Mouse (Mus musculus): ENCODE results near the gene Zfp580. TPM values are rescaled to one million over a fixed set of nuclear protein-coding genes. Genes with fewer than 3 reads are reported as not detected.
"Not testable (repeated sequence)": the region's sequence is repeated elsewhere in the genome, so short reads cannot be mapped to it uniquely, and the experiment has no call there.

Zfp580 gene
- polyA plus RNA-seq (2012; rRNA removed) = 1.4 and 1.7 TPM in 2 replicates
- polyA plus RNA-seq (2014; fragmentation: Nextera tagmentation; extraction: Ambion mirVana) = 1.6 and 1.8 TPM in 2 replicates

DNA sequence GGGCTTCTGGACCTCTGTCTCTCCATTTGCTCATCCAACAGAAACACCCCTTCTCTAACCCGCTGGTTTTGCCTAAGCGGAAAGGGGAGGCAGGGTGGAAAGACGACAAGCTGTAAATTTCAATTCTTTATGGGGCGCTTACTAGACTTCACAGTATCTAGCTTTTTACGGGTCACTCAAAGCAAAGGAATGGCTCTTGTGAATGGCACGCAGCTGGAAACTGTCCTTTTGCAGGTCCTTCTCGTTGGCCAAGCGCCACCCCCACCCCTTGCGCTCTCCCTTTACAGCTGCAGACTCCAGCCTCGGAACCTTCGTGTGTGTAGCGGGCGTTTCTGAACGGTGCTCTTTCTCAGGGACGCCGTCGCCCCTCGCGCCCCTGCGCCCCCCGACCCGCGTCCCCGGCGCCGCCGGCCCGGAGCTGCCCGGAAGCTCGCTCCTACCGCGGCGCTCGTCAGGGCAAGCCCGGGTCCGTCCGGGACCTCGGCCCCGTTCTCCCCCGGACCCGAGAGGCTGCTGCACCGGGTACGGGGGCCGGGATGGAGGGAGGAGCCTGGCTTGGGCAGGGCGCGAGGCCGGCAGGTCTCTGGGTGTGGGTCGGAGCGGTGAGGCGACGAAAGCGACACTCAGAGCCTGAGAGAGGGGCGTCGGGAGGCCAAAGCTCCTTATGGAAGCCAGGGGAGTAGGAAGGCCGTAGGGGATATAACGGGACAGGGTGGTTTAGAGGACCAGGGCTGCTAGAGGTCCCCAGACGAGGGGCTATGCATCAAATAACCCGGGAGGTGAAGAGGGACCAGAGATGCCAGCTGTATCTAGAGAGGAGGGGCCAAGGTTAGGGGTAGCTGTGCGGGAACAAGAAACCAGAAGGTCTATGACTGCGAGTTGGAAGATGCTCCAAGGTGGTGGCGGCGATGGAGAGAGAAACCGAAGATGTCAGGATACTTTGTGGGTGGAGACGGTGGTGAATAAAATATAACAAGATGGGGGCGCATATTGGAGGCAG is at the start of gene Zfp580:
Gene Zfp580 (plus strand): TSS at position 346 of the 1,000 bp plus-strand sequence.
- Histone ChIP-seq H3K27ac (no peak within 1 kb of the TSS), H3K4me3 (ENCODE audit: insufficient read depth in 1 of 2, low read depth in 2 of 2, low read length in 2 of 2) (peak within 1 kb of the TSS; percentile 58 to 59), H3K4me1 (replicated peaks; ENCODE audit: control insufficient read depth in 2 of 2, insufficient read depth in 2 of 2, low read length in 1 of 2) (peaks cover 0 to 9% of the 10 kb centered on the region in 2 experiments; a peak in 2 of 4 replicates), H3K9me3 (ENCODE audit: control insufficient read depth, low read length) (no peaks in the 10 kb centered on the region), H3K36me3 (replicated peaks; ENCODE audit: control insufficient read depth, insufficient read depth, low read depth) (no peaks in the 10 kb centered on the region), H3K27me3 (ENCODE audit: control insufficient read depth, insufficient read depth, low read length) (peaks cover 72% of the 10 kb centered on the region), H3K4me2 (ENCODE audit: low read depth) (peak within 1 kb of the TSS; percentile 68), H3K9ac (replicated peaks) (peak within 1 kb of the TSS; percentile 48; the same call in 1 of the 2 replicates)
- ATAC-seq (ENCODE audit: insufficient read depth) (peak; percentile 55), DNase-seq (ENCODE audit: low read depth in 3 of 3, low spot score in 3 of 3) (no peak)
- WGBS (ENCODE audit: insufficient replicate concordance) = 1% methylated on average over 65 of the region's 65 CpGs
- TF ChIP-seq CTCF (IDR thresholded peaks at IDR 0.05; ENCODE audit: low read depth) = no peak
- TF ChIP-seq EP300 (IDR thresholded peaks at IDR 0.05; ENCODE audit: low read depth) = no peak

DNA sequence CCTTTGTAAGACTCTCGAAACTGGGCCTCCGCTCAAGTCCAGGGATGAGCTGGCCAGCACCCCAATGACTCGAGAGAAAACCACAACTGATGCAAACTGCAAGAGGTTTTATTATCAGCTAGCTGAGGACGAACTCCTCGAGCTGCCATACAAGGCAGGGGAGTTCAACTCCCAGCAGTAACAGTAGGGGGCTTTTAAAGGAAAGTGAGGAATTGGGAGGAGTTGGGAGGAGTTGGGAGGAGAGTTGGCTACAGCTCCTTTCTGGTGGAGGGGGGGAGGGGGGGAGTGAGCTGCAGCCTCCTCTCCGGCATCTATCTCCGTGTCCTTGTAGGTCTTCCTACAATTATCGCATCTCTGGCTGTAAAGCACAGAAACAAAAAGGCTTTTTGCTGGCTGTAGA is 48.5 kb upstream of the Zfp580 start:
- WGBS (ENCODE audit: insufficient replicate concordance) = 64% methylated on average over 8 of the region's 8 CpGs
- H3K9me3 ChIP-seq (ENCODE audit: control insufficient read depth, low read length); H3K4me2 ChIP-seq (ENCODE audit: low read depth); H3K27ac ChIP-seq; DNase-seq (ENCODE audit: low read depth in 3 of 3, low spot score in 3 of 3); H3K9ac ChIP-seq (replicated peaks); H3K4me3 ChIP-seq (ENCODE audit: insufficient read depth in 1 of 2, low read depth in 2 of 2, low read length in 2 of 2); ATAC-seq (ENCODE audit: insufficient read depth); H3K36me3 ChIP-seq (replicated peaks; ENCODE audit: control insufficient read depth, insufficient read depth, low read depth); H3K4me1 ChIP-seq (replicated peaks; ENCODE audit: control insufficient read depth in 2 of 2, insufficient read depth in 2 of 2, low read length in 1 of 2); H3K27me3 ChIP-seq (ENCODE audit: control insufficient read depth, insufficient read depth, low read length): not testable (repeated sequence)

DNA sequence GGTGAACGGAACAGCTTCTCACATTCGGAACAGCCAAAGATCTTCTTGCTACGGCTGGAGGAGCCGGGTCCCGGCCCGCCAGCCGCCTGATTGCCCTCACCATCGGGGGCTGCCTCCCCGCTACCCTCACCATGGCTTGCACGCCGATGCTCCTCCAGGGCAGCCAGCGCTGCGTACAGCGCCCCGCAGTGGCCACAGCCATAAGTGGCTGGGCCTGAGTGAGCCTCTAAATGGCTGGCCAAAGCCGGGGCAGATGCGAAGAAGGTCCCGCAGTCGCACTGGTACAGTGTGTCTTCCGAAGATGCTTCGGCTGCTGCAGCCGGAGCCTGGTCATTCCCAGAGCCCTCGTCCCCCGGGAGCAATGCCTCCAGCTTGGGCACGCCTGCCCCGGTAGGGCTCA is 43.1 kb upstream of the Zfp580 start:
- DNase-seq (ENCODE audit: low read depth in 3 of 3, low spot score in 3 of 3) = no peak
- Histone ChIP-seq H3K4me1 (replicated peaks; ENCODE audit: control insufficient read depth in 2 of 2, insufficient read depth in 2 of 2, low read length in 1 of 2) (peaks cover 2% of the 10 kb centered on the region in 2 experiments; a peak in 3 of 4 replicates), H3K36me3 (replicated peaks; ENCODE audit: control insufficient read depth, insufficient read depth, low read depth) (peaks cover 52% of the 10 kb centered on the region), H3K27me3 (ENCODE audit: control insufficient read depth, insufficient read depth, low read length) (no peaks in the 10 kb centered on the region), H3K9me3 (ENCODE audit: control insufficient read depth, low read length) (no peaks in the 10 kb centered on the region), H3K9ac (replicated peaks) (no peak overlapping the region), H3K4me3 (ENCODE audit: insufficient read depth in 1 of 2, low read depth in 2 of 2, low read length in 2 of 2) (no peak overlapping the region), H3K4me2 (ENCODE audit: low read depth) (no peak overlapping the region), H3K27ac (no peak overlapping the region)
- 88% methylated on average over 26 of the region's 26 CpGs for WGBS (ENCODE audit: insufficient replicate concordance)
- TF ChIP-seq CTCF (IDR thresholded peaks at IDR 0.05; ENCODE audit: low read depth) (peak; percentile 30; the same call in 1 of the 2 replicates), EP300 (IDR thresholded peaks at IDR 0.05; ENCODE audit: low read depth) (no peak)
- no peak for ATAC-seq (ENCODE audit: insufficient read depth)

DNA sequence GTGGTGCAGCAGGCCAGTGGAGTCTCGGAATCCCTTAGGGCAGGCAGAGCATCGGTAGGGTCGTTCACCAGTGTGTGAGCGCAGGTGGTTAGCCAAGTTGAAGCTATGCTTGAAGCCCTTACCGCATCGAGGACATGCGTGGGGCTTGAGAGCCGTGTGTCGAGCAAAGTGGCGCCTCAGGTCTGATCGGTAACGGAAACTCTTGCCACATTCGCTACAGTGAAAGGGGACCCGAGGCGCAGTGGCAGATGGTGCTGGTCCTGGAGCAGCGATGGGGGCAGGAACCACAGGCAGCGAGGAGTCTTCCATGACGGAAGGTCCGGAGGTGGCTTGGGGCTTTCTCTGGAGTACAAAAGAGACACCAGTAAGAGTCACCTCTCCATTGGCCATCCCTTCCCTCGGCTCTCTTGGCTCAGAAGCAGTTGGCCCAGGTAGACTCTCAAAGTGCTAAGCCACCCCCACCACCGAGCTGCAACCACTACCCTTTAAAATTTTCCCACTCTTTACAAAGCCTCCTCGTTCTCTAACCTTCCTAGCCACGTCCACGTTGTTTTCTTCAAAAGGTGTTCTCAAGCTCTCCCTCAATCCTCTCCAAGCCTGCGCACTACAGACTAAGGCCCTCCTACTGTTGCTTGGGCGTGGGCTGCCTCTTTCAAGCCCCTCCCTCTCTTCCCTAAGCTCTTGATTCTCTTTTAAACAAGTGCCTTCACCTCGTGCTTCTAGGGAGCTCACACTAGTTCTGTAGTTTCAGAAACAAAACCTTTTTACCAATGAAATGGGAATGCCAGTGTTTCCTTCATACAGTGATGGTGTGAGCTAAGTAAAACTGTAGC is 38.4 kb upstream of the Zfp580 start:
- no peak overlapping the region for H3K9ac ChIP-seq (replicated peaks)
- DNase-seq (ENCODE audit: low read depth in 3 of 3, low spot score in 3 of 3) = no peak

More for the DNA sequence above, 38.4 kb upstream of the Zfp580 start:
- Histone ChIP-seq H3K27me3 (ENCODE audit: control insufficient read depth, insufficient read depth, low read length) (no peaks in the 10 kb centered on the region), H3K36me3 (replicated peaks; ENCODE audit: control insufficient read depth, insufficient read depth, low read depth) (peaks cover 52% of the 10 kb centered on the region), H3K4me2 (ENCODE audit: low read depth) (peak overlapping the region; percentile 82), H3K4me1 (replicated peaks; ENCODE audit: control insufficient read depth in 2 of 2, insufficient read depth in 2 of 2, low read length in 1 of 2) (peaks cover 8 to 12% of the 10 kb centered on the region in 2 experiments), H3K27ac (peak overlapping the region; percentile 6; the same call in 1 of the 2 replicates), H3K9me3 (ENCODE audit: control insufficient read depth, low read length) (no peaks in the 10 kb centered on the region; the same call in 1 of the 2 replicates), H3K4me3 (ENCODE audit: insufficient read depth in 1 of 2, low read depth in 2 of 2, low read length in 2 of 2) (peak overlapping the region; percentile 10 to 16; a peak in 2 of 4 replicates)
- 80% methylated on average over 27 of the region's 27 CpGs for WGBS (ENCODE audit: insufficient replicate concordance)
- no peak for ATAC-seq (ENCODE audit: insufficient read depth)
- no peak for TF ChIP-seq CTCF (IDR thresholded peaks at IDR 0.05; ENCODE audit: low read depth)
- TF ChIP-seq EP300 (IDR thresholded peaks at IDR 0.05; ENCODE audit: low read depth) = no peak
